Mouse (Mus musculus): ENCODE data around the gene Wfikkn2.

DNA sequence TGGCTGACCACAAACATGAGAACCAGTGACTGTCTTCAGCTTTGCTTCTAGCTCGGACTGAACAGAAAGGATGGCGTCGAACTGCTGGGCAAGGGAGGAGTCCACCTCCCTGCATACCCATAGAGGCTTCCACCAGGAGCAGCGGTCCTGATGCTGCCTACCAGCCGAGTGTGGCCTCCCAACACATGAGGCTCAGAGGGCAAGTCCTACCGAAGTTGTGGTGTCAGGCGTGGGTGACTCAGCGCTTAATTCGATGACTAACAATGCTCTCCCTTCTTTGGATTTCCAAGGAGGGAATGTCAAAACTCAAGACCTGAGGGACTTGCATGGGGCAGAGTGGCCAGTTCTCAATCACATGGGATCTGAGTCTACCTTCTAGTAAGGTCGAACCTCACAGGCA lies 7.9 kb upstream of the Wfikkn2 start:
- TF ChIP-seq CTCF (conservative IDR thresholded peaks at IDR 0.05; ENCODE audit: insufficient read depth, insufficient read length, low read depth, low read length) (no peak), POLR2A (IDR thresholded peaks at IDR 0.05; ENCODE audit: low read depth, low read length) (no peak)

Data from kidney, adult 2 months (tissue).